Mouse (Mus musculus) MEL (cell line): ENCODE results near the gene Fam129a.

Experiments used
- CTCF ChIP-seq, 3 experiments: IDR thresholded peaks in 2 of 3; conservative IDR thresholded peaks in 1 of 3; 2 replicates each; pipeline ENCODE4 v1.5.1; 2011 to 2012; ENCODE audit warnings: low read length in 3 of 3, low read depth in 2 of 3, mild to moderate bottlenecking in 2 of 3, improper control_type of control experiment in 1 of 3, inconsistent platforms in 1 of 3, mixed read lengths in 1 of 3, moderate library complexity in 1 of 3; ENCODE audit not compliant: control insufficient read depth in 1 of 3, insufficient read depth in 1 of 3, poor library complexity in 1 of 3, severe bottlenecking in 1 of 3
- E2F4 ChIP-seq: IDR thresholded peaks from 2 replicates; pipeline ENCODE4 v1.6.1; 2011; ENCODE audit warnings: low read depth, low read length, improper control_type of control experiment, borderline replicate concordance
- MEF2A ChIP-seq: IDR thresholded peaks from 2 replicates; pipeline ENCODE4 v1.6.1; 2014; ENCODE audit warnings: low read depth, mild to moderate bottlenecking, inconsistent platforms, low read length, improper control_type of control experiment; ENCODE audit not compliant: poor library complexity, insufficient replicate concordance, severe bottlenecking; ENCODE audit errors: extremely low read depth
- POLR2A ChIP-seq, 2 experiments: IDR thresholded peaks; 2 replicates each; pipeline ENCODE4 v1.6.1; 2011 to 2012; ENCODE audit warnings: low read length in 2 of 2, mild to moderate bottlenecking in 2 of 2, control low read depth in 1 of 2, improper control_type of control experiment in 1 of 2, low read depth in 1 of 2, moderate library complexity in 1 of 2; ENCODE audit not compliant: control insufficient read depth in 1 of 2, insufficient read depth in 1 of 2, poor library complexity in 1 of 2
- ZNF384 ChIP-seq: IDR thresholded peaks from 2 replicates; pipeline ENCODE4 v1.6.1; 2012; ENCODE audit warnings: low read depth, mild to moderate bottlenecking, inconsistent platforms, low read length, improper control_type of control experiment

DNA sequence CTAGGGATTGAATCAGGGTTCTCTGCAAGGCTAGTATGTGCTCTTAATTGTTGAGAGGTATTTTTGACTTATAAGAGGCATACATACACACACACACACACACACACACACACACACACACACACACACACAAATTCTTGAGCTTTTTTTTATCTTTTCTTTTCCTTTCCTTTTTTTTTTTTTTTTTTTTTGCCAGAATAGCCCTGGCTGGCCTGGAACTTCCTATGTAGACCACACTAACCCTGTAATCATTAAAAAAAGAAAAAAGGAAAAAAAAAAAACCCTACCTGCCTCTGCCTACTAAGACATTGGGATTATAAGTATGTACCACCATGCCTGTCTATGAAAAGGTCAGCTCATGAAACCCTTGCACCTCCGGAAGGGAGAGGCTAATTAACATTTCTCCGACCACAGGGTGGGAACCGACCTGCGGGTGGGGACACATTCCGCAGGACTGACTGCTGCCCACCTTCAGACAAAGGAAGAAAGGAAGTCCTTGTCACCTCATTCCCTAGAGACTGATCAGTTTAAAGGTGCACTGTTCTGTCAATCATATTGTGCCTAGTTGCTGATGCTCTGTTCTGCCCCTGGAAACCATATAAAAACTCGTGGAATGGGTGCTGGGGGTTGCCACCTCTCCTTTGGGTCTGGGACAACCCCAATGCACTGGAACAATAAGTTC lies 27.0 kb upstream of the Fam129a start:
- TF ChIP-seq E2F4 (no peak), ZNF384 (peak; percentile 67), CTCF (IDR thresholded peaks at IDR 0.05 in 2 of 3, conservative IDR thresholded peaks at IDR 0.05 in 1 of 3; ENCODE audit: control insufficient read depth in 1 of 3, insufficient read depth in 1 of 3, low read depth in 2 of 3, low read length in 3 of 3, poor library complexity in 1 of 3, severe bottlenecking in 1 of 3) (no peak), POLR2A (IDR thresholded peaks at IDR 0.05; ENCODE audit: control insufficient read depth in 1 of 2, insufficient read depth in 1 of 2, low read depth in 1 of 2, low read length in 2 of 2, poor library complexity in 1 of 2) (no peak), MEF2A (no peak)
